Mouse (Mus musculus): ENCODE results near the gene Padi4. TPM values are rescaled to one million over a fixed set of nuclear protein-coding genes. Genes with fewer than 3 reads are reported as not detected.

Gene Padi4
- polyA plus RNA-seq, 1 experiment from 2014 or later, result 1.9 TPM

DNA sequence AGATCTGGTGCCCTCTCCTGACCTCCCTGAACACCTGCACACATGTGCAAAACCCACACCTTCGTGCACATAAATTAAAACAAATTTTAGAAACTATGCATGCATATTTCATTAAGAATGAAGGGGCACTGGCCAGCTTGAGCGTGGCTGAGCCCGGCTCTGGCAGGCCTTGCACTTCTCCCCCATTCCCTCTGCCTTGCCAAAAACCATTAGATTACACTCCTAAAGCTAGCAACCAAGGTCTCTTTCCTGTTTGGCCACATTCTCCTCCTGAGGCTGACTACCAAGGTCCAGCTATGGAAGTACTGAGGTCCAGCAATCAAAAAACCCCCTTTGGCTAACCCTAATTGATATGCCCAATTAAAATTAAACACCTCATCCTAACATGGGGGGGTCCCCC is 22.8 kb upstream of the Padi4 start:
- Histone ChIP-seq H3K27ac (replicated peaks in 1 of 2; ENCODE audit: control insufficient read depth in 1 of 2, insufficient read depth in 1 of 2, low read depth in 2 of 2, low read length in 2 of 2) (no peak overlapping the region), H3K4me1 (ENCODE audit: control insufficient read depth in 2 of 2, insufficient read depth in 2 of 2, low read length in 2 of 2) (0 out of 4 replicates have a peak, but pooled peaks cover 0 to 3% of the 10 kb centered on the region in 2 experiments), H3K36me3 (ENCODE audit: control insufficient read depth, insufficient read depth, low read length) (no peaks in the 10 kb centered on the region), H3K9ac (ENCODE audit: low read length) (no peak overlapping the region), H3K4me2 (ENCODE audit: low read length) (no peak overlapping the region), H3K9me3 (ENCODE audit: control insufficient read depth, low read length) (no peaks in the 10 kb centered on the region), H3K4me3 (ENCODE audit: control insufficient read depth in 1 of 2, insufficient read depth in 1 of 2, low read depth in 1 of 2, low read length in 2 of 2) (no peak overlapping the region), H3K27me3 (ENCODE audit: control insufficient read depth, insufficient read depth, low read length) (no peaks in the 10 kb centered on the region)
- no peak for ATAC-seq (ENCODE audit: insufficient number of reproducible peaks, insufficient read depth, low FRiP score, low read depth)
- 83% methylated on average over 3 of the region's 3 CpGs for WGBS

DNA sequence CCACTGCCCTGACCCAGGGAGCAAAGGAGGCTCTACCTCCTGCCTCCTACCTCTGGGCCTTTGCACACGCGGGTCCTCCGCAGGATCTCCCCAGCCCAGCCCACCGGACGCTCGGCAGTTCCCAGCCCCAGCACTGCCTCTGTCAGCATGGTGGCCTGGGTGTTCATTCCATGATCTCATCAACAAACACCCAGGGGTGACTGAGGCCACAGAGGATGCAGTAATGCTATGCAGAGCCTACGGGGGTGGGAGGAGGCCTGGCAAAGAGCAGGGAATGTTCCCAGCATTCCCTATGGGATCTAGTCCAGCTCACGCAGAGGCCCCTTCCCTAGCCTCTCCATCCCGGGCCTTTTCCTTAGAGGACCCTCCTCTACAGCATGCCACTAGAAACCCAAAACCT is 20.6 kb upstream of the Padi4 start:
- no peaks in the 10 kb centered on the region for H3K36me3 ChIP-seq (ENCODE audit: control insufficient read depth, insufficient read depth, low read length)
- no peak for ATAC-seq (ENCODE audit: insufficient number of reproducible peaks, insufficient read depth, low FRiP score, low read depth)
- no peak overlapping the region for H3K27ac ChIP-seq (replicated peaks in 1 of 2; ENCODE audit: control insufficient read depth in 1 of 2, insufficient read depth in 1 of 2, low read depth in 2 of 2, low read length in 2 of 2)
- no peak overlapping the region for H3K4me2 ChIP-seq (ENCODE audit: low read length)
- H3K27me3 ChIP-seq (ENCODE audit: control insufficient read depth, insufficient read depth, low read length), result no peaks in the 10 kb centered on the region
- peaks cover 5 to 7% of the 10 kb centered on the region in 2 experiments; a peak in 3 of 4 replicates for H3K4me1 ChIP-seq (ENCODE audit: control insufficient read depth in 2 of 2, insufficient read depth in 2 of 2, low read length in 2 of 2)
- WGBS, result 74% methylated on average over 9 of the region's 9 CpGs
- H3K4me3 ChIP-seq (ENCODE audit: control insufficient read depth in 1 of 2, insufficient read depth in 1 of 2, low read depth in 1 of 2, low read length in 2 of 2), result no peak overlapping the region
- no peak overlapping the region for H3K9ac ChIP-seq (ENCODE audit: low read length)
- no peaks in the 10 kb centered on the region for H3K9me3 ChIP-seq (ENCODE audit: control insufficient read depth, low read length)

DNA sequence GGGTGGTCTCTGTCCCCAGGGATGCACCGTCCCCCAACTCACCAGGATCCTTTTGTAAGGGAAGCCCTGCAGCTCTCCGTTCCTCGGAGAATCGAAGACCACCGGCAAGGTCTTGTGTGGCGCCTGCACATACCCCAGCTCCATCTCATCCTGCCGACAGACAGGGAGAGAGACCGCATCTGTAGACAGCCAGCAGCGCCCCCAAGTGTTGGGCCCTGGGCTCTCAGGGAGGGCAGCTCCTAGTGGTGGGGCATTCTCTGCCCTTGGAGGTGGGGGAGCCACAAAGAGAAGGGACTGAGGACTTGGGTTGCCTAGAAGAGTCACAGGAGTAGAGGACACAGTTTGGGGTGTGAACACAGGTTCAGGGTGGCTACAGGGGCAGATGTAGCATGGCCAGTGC is 19.8 kb upstream of the Padi4 start:
- Histone ChIP-seq H3K36me3 (ENCODE audit: control insufficient read depth, insufficient read depth, low read length) (no peaks in the 10 kb centered on the region), H3K27ac (replicated peaks in 1 of 2; ENCODE audit: control insufficient read depth in 1 of 2, insufficient read depth in 1 of 2, low read depth in 2 of 2, low read length in 2 of 2) (no peak overlapping the region), H3K27me3 (ENCODE audit: control insufficient read depth, insufficient read depth, low read length) (no peaks in the 10 kb centered on the region), H3K4me3 (ENCODE audit: control insufficient read depth in 1 of 2, insufficient read depth in 1 of 2, low read depth in 1 of 2, low read length in 2 of 2) (no peak overlapping the region), H3K9me3 (ENCODE audit: control insufficient read depth, low read length) (no peaks in the 10 kb centered on the region), H3K4me1 (ENCODE audit: control insufficient read depth in 2 of 2, insufficient read depth in 2 of 2, low read length in 2 of 2) (peaks cover 7 to 9% of the 10 kb centered on the region in 2 experiments; a peak in 3 of 4 replicates), H3K9ac (ENCODE audit: low read length) (no peak overlapping the region), H3K4me2 (ENCODE audit: low read length) (no peak overlapping the region)
- no peak for ATAC-seq (ENCODE audit: insufficient number of reproducible peaks, insufficient read depth, low FRiP score, low read depth)
- WGBS, result 66% methylated on average over 9 of the region's 9 CpGs

DNA sequence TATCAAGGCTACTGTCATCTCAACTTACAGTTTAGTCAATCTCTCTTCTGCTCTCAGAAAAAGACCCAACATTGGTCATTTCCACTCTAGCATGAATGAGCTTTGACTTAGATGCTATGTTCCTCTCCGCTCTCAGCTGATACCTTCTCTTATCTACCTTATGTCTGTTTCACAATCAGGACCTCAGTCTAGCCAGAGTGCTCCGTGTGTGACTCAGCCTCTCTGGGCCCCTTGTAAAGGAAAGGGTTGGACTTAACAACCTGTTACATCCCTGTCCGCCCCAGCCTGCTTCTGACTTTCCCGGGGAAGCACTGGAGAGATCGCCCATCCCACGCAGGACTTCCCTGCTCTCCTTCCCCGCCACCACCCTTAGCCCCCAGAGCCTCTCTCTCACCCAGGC is 18.5 kb upstream of the Padi4 start:
- H3K4me1 ChIP-seq (ENCODE audit: control insufficient read depth in 2 of 2, insufficient read depth in 2 of 2, low read length in 2 of 2), result peaks cover 7 to 9% of the 10 kb centered on the region in 2 experiments; a peak in 3 of 4 replicates
- H3K9me3 ChIP-seq (ENCODE audit: control insufficient read depth, low read length), result no peaks in the 10 kb centered on the region
- no peaks in the 10 kb centered on the region for H3K36me3 ChIP-seq (ENCODE audit: control insufficient read depth, insufficient read depth, low read length)
- H3K9ac ChIP-seq (ENCODE audit: low read length), result no peak overlapping the region
- H3K4me3 ChIP-seq (ENCODE audit: control insufficient read depth in 1 of 2, insufficient read depth in 1 of 2, low read depth in 1 of 2, low read length in 2 of 2), result no peak overlapping the region
- WGBS, result 76% methylated on average over 7 of the region's 7 CpGs
- no peaks in the 10 kb centered on the region for H3K27me3 ChIP-seq (ENCODE audit: control insufficient read depth, insufficient read depth, low read length)
- no peak overlapping the region for H3K4me2 ChIP-seq (ENCODE audit: low read length)
- no peak for ATAC-seq (ENCODE audit: insufficient number of reproducible peaks, insufficient read depth, low FRiP score, low read depth)
- no peak overlapping the region for H3K27ac ChIP-seq (replicated peaks in 1 of 2; ENCODE audit: control insufficient read depth in 1 of 2, insufficient read depth in 1 of 2, low read depth in 2 of 2, low read length in 2 of 2)

DNA sequence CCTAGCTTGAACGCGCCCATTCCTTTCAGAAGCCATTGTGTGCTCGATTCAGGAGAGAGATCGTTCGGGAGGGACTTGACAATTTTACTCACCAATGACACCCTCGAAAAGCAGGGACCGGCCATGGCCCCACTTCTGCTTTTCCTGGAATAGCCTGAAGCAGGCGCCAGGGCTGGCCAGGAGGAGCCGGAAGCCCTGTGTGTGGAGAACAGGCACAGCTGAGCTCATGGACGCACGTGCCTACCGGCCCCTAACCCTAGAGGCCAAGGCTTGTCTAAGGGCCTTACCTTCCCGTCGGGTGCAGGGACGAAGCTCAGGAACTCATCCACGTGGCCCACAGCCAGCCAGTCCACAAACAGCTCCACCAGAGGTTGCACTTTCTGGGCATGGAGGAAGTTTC is 17.0 kb upstream of the Padi4 start:
- Histone ChIP-seq H3K4me3 (ENCODE audit: control insufficient read depth in 1 of 2, insufficient read depth in 1 of 2, low read depth in 1 of 2, low read length in 2 of 2) (no peak overlapping the region), H3K36me3 (ENCODE audit: control insufficient read depth, insufficient read depth, low read length) (no peaks in the 10 kb centered on the region), H3K27me3 (ENCODE audit: control insufficient read depth, insufficient read depth, low read length) (no peaks in the 10 kb centered on the region), H3K9me3 (ENCODE audit: control insufficient read depth, low read length) (no peaks in the 10 kb centered on the region), H3K4me2 (ENCODE audit: low read length) (no peak overlapping the region), H3K4me1 (ENCODE audit: control insufficient read depth in 2 of 2, insufficient read depth in 2 of 2, low read length in 2 of 2) (peaks cover 4 to 9% of the 10 kb centered on the region in 2 experiments; a peak in 3 of 4 replicates), H3K9ac (ENCODE audit: low read length) (no peak overlapping the region), H3K27ac (replicated peaks in 1 of 2; ENCODE audit: control insufficient read depth in 1 of 2, insufficient read depth in 1 of 2, low read depth in 2 of 2, low read length in 2 of 2) (no peak overlapping the region)
- no peak for ATAC-seq (ENCODE audit: insufficient number of reproducible peaks, insufficient read depth, low FRiP score, low read depth)
- WGBS, result 84% methylated on average over 16 of the region's 16 CpGs

DNA sequence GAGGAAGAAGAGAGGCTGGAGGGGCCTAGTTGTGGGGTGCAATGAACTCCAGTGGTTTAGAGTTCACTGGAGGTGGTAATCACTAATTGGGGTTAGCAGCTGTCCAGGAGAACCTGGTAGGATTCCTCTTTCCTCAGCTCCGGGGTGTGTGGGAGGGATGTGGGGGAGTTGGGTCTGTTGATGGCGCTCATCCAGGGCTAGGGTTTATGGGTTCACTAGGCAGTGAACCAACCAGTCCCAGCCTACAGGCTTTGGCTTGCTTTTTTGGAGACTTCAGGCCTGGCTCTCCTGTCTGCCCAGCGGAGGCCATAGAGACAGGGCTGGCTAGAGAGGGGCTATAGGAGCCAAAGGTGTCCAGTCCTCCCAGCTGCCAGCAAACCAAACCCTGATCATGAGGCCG is 15.9 kb upstream of the Padi4 start:
- no peak for ATAC-seq (ENCODE audit: insufficient number of reproducible peaks, insufficient read depth, low FRiP score, low read depth)

DNA sequence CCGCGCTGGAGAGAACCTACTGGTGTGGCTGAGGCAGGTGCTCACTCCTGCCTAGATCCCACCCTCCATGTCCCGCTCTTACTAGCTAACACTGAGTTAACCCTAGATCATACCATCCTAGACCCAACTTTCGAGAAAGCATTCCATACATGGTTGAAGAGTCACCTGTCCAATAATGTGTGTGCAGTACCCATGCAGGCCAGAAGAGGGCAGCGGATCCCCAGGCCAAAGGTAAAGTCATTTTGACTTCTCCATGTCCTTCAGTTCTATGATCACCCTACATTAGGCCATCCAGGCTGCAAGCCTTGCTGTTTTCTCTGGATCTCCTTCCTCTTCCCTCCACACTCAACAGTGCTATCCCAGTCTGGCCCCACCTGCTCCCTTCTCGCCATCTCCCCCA is 14.9 kb upstream of the Padi4 start:
- H3K9me3 ChIP-seq (ENCODE audit: control insufficient read depth, low read length), result no peaks in the 10 kb centered on the region
- H3K9ac ChIP-seq (ENCODE audit: low read length), result no peak overlapping the region
- no peak for ATAC-seq (ENCODE audit: insufficient number of reproducible peaks, insufficient read depth, low FRiP score, low read depth)
- no peak overlapping the region for H3K4me2 ChIP-seq (ENCODE audit: low read length)
- H3K4me3 ChIP-seq (ENCODE audit: control insufficient read depth in 1 of 2, insufficient read depth in 1 of 2, low read depth in 1 of 2, low read length in 2 of 2), result no peak overlapping the region
- H3K36me3 ChIP-seq (ENCODE audit: control insufficient read depth, insufficient read depth, low read length), result no peaks in the 10 kb centered on the region
- 47% methylated on average over 6 of the region's 6 CpGs for WGBS
- H3K27ac ChIP-seq (replicated peaks in 1 of 2; ENCODE audit: control insufficient read depth in 1 of 2, insufficient read depth in 1 of 2, low read depth in 2 of 2, low read length in 2 of 2), result no peak overlapping the region
- H3K4me1 ChIP-seq (ENCODE audit: control insufficient read depth in 2 of 2, insufficient read depth in 2 of 2, low read length in 2 of 2), result peaks cover 4 to 9% of the 10 kb centered on the region in 2 experiments; a peak in 3 of 4 replicates
- no peaks in the 10 kb centered on the region for H3K27me3 ChIP-seq (ENCODE audit: control insufficient read depth, insufficient read depth, low read length)

More for the DNA sequence above, 15.9 kb upstream of the Padi4 start:
- Histone ChIP-seq H3K4me1 (ENCODE audit: control insufficient read depth in 2 of 2, insufficient read depth in 2 of 2, low read length in 2 of 2) (peaks cover 4 to 9% of the 10 kb centered on the region in 2 experiments; a peak in 3 of 4 replicates), H3K9ac (ENCODE audit: low read length) (no peak overlapping the region), H3K27me3 (ENCODE audit: control insufficient read depth, insufficient read depth, low read length) (no peaks in the 10 kb centered on the region), H3K27ac (replicated peaks in 1 of 2; ENCODE audit: control insufficient read depth in 1 of 2, insufficient read depth in 1 of 2, low read depth in 2 of 2, low read length in 2 of 2) (no peak overlapping the region; a peak in 1 of 4 replicates), H3K4me2 (ENCODE audit: low read length) (no peak overlapping the region), H3K4me3 (ENCODE audit: control insufficient read depth in 1 of 2, insufficient read depth in 1 of 2, low read depth in 1 of 2, low read length in 2 of 2) (no peak overlapping the region), H3K36me3 (ENCODE audit: control insufficient read depth, insufficient read depth, low read length) (no peaks in the 10 kb centered on the region), H3K9me3 (ENCODE audit: control insufficient read depth, low read length) (no peaks in the 10 kb centered on the region)
- 86% methylated on average over 4 of the region's 4 CpGs for WGBS

DNA sequence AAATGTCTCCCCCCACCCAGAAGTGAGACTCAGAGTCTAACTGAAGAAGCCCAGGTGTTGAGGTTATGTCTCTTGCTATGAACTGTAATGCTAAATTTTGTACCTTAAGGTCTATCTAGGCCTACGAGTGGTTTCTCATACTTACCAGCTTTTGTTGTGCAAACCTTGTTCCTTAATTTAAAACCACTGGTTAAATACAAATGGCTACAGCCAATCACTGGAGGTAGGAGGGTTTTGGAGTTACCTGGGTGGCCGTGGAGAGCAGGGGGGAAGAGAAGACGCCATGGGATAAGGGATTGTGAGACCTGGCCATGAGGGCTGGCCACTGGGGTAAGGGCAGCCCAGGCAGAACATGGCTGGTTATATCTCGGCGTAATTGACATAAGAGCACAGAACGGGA is 14.2 kb upstream of the Padi4 start:
- no peak overlapping the region for H3K9ac ChIP-seq (ENCODE audit: low read length)
- no peak overlapping the region for H3K4me2 ChIP-seq (ENCODE audit: low read length)
- no peaks in the 10 kb centered on the region for H3K36me3 ChIP-seq (ENCODE audit: control insufficient read depth, insufficient read depth, low read length)
- no peaks in the 10 kb centered on the region for H3K9me3 ChIP-seq (ENCODE audit: control insufficient read depth, low read length)
- WGBS, result 80% methylated on average over 6 of the region's 6 CpGs
- H3K4me1 ChIP-seq (ENCODE audit: control insufficient read depth in 2 of 2, insufficient read depth in 2 of 2, low read length in 2 of 2), result peaks cover 4 to 9% of the 10 kb centered on the region in 2 experiments; a peak in 3 of 4 replicates
- no peak overlapping the region for H3K4me3 ChIP-seq (ENCODE audit: control insufficient read depth in 1 of 2, insufficient read depth in 1 of 2, low read depth in 1 of 2, low read length in 2 of 2)
- H3K27ac ChIP-seq (replicated peaks in 1 of 2; ENCODE audit: control insufficient read depth in 1 of 2, insufficient read depth in 1 of 2, low read depth in 2 of 2, low read length in 2 of 2), result no peak overlapping the region
- no peaks in the 10 kb centered on the region for H3K27me3 ChIP-seq (ENCODE audit: control insufficient read depth, insufficient read depth, low read length)
- ATAC-seq (ENCODE audit: insufficient number of reproducible peaks, insufficient read depth, low FRiP score, low read depth), result no peak

All from heart, embryonic 14.5 days (tissue).